Mouse (Mus musculus): Measurements from ENCODE around the gene Hic2. TPM values are rescaled to one million over a fixed set of nuclear protein-coding genes. Genes with fewer than 3 reads are reported as not detected.

The Hic2 gene
- 0.78 TPM for polyA plus RNA-seq (2015; fragmentation: Illumina TruSeq; extraction: RNeasy Lipid Tissue Mini Kit (QIAGEN cat#74804); ENCODE audit: insufficient read depth, low read depth, low replicate concordance)

GRCm38 (mm10) chr16:17232794-17233701 lies at the start of gene Hic2:
Gene Hic2 (plus strand): TSS chr16:17233572.

GRCm38 (mm10) chr16:17202549-17202948 lies 30.8 kb upstream of the Hic2 start, which contains the start of gene Ube2l3:
Gene Ube2l3 (minus strand): TSS chr16:17202649.

DNA sequence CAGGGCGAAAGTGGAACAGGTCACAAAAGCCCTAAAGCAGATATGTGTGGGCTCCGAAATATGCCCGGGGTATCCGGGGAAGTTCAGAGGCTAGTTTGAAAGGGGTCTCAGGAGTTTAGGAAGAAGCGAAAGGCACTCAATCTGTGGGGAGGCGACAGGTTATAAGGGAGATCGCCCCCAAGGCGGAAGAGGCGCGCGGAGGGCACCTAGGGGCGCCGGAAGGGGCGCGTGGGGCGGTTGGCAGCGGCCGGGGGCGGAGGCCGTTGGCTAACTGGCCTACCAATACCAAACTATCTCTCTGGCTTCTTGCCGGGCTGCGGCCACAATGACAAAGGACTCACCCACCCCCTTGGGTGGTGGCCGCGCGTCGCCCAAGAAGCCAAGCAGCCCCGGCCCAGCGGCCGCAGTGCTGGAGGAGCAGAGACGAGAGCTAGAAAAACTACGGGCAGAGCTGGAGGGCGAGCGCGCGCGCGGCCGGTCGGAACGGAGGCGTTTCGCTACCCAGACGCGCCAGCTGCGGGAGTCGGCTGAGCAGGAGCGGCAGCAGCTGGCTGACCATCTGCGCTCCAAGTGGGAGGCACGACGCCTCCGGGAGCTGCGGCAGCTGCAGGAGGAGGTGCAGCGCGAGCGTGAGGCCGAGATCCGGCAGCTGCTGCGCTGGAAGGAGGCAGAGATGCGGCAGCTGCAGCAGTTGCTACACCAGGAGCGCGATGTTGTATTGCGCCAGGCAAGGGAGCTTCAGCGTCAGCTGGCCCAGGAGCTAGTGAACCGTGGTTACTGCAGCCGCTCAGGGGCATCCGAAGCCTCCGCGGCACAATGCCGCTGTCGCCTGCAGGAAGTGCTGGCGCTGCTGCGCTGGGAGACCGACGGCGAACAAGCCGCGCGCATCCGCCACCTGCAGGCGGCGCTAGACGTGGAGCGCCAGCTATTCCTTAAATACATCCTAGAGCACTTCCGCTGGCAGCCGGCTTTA lies 24.7 kb upstream of the Hic2 start, which contains the start of gene Rimbp3:
Rimbp3 (plus strand) TSS at position 215 of the 973 bp plus-strand sequence.

DNA sequence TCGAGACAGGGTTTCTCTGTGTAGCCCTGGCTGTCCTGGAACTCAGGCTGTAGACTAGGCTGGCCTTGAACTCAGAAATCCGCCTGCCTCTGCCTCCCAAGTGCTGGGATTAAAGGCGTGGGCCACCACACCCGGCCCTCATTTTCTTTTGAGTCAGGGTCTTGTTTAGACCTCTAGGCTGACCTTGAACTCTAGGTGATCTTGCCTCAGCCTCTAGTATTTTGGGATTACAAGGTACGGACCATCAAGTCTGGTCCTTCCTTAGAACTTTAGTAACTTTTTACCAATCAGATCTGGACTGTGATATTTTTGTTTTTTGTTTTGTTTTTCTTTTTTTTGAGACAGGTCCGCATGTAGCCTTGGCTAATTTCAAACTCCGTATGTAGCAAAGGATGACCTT lies 42.3 kb downstream of the Hic2 start, which contains the start of gene Tmem191c:
Tmem191c (plus strand) TSS at position 357 of the 400 bp plus-strand sequence.

Other genes with a start within 250 kb of the Hic2 start
- gene Ypel1, start 163.9 kb upstream of the Hic2 start, polyA plus RNA-seq (2015; fragmentation: Illumina TruSeq; extraction: RNeasy Lipid Tissue Mini Kit (QIAGEN cat#74804); ENCODE audit: insufficient read depth, low read depth, low replicate concordance), result 0.33 TPM
- gene Ppil2, start 122.3 kb upstream of the Hic2 start, polyA plus RNA-seq (2015; fragmentation: Illumina TruSeq; extraction: RNeasy Lipid Tissue Mini Kit (QIAGEN cat#74804); ENCODE audit: insufficient read depth, low read depth, low replicate concordance), result 21.5 TPM
- gene 2610318N02Rik, start 108.4 kb upstream of the Hic2 start, polyA plus RNA-seq (2015; fragmentation: Illumina TruSeq; extraction: RNeasy Lipid Tissue Mini Kit (QIAGEN cat#74804); ENCODE audit: insufficient read depth, low read depth, low replicate concordance), result 1.9 TPM
- gene Sdf2l1, start 101.2 kb upstream of the Hic2 start, polyA plus RNA-seq (2015; fragmentation: Illumina TruSeq; extraction: RNeasy Lipid Tissue Mini Kit (QIAGEN cat#74804); ENCODE audit: insufficient read depth, low read depth, low replicate concordance), result 45.2 TPM
- gene Ydjc, start 89.0 kb upstream of the Hic2 start, polyA plus RNA-seq (2015; fragmentation: Illumina TruSeq; extraction: RNeasy Lipid Tissue Mini Kit (QIAGEN cat#74804); ENCODE audit: insufficient read depth, low read depth, low replicate concordance), result 1.3 TPM
- gene Ccdc116, start 86.3 kb upstream of the Hic2 start, polyA plus RNA-seq (2015; fragmentation: Illumina TruSeq; extraction: RNeasy Lipid Tissue Mini Kit (QIAGEN cat#74804); ENCODE audit: insufficient read depth, low read depth, low replicate concordance), result 0.44 TPM
- gene Ube2l3, start 30.9 kb upstream of the Hic2 start, polyA plus RNA-seq (2015; fragmentation: Illumina TruSeq; extraction: RNeasy Lipid Tissue Mini Kit (QIAGEN cat#74804); ENCODE audit: insufficient read depth, low read depth, low replicate concordance), result 23.9 TPM
- gene Rimbp3, start 25.0 kb upstream of the Hic2 start, polyA plus RNA-seq (2015; fragmentation: Illumina TruSeq; extraction: RNeasy Lipid Tissue Mini Kit (QIAGEN cat#74804); ENCODE audit: insufficient read depth, low read depth, low replicate concordance), result not detected
- gene Tmem191c, start 42.5 kb downstream of the Hic2 start, polyA plus RNA-seq (2015; fragmentation: Illumina TruSeq; extraction: RNeasy Lipid Tissue Mini Kit (QIAGEN cat#74804); ENCODE audit: insufficient read depth, low read depth, low replicate concordance), result 35.5 TPM
- 0.74 TPM for gene Serpind1, start 97.8 kb downstream of the Hic2 start, polyA plus RNA-seq (2015; fragmentation: Illumina TruSeq; extraction: RNeasy Lipid Tissue Mini Kit (QIAGEN cat#74804); ENCODE audit: insufficient read depth, low read depth, low replicate concordance)
- gene Snap29, start 172.4 kb downstream of the Hic2 start, polyA plus RNA-seq (2015; fragmentation: Illumina TruSeq; extraction: RNeasy Lipid Tissue Mini Kit (QIAGEN cat#74804); ENCODE audit: insufficient read depth, low read depth, low replicate concordance), result 4.2 TPM
- gene Pi4ka, start 172.7 kb downstream of the Hic2 start, polyA plus RNA-seq (2015; fragmentation: Illumina TruSeq; extraction: RNeasy Lipid Tissue Mini Kit (QIAGEN cat#74804); ENCODE audit: insufficient read depth, low read depth, low replicate concordance), result 22.8 TPM
- 4.9 TPM for gene Crkl, start 218.4 kb downstream of the Hic2 start, polyA plus RNA-seq (2015; fragmentation: Illumina TruSeq; extraction: RNeasy Lipid Tissue Mini Kit (QIAGEN cat#74804); ENCODE audit: insufficient read depth, low read depth, low replicate concordance)

Data from pancreas, adult 10 weeks (tissue).